Mouse (Mus musculus) midbrain, embryonic 14.5 days (tissue): ENCODE results near the gene Chdh. TPM values are rescaled to one million over a fixed set of nuclear protein-coding genes. Genes with fewer than 3 reads are reported as not detected.

Source experiments
- ATAC-seq: fragments of 200-750 bp; cut with Nextera tagmentation; 2 replicates; pipeline ENCODE4 v1.8.0; 2017; ENCODE audit warnings: moderate number of reproducible peaks, moderate library complexity; ENCODE audit not compliant: low FRiP score, low TSS enrichment
- DNase-seq: peaks from one replicate; pipeline ENCODE4 v3.0.0-alpha.2; 2015
- H3K27ac ChIP-seq: fragments of 300-500 bp; sonication (generic); replicated peaks from 2 replicates; pipeline ENCODE4 v1.5.1; 2014; ENCODE audit warnings: mild to moderate bottlenecking, low read depth, low read length, moderate library complexity
- H3K27me3 ChIP-seq: fragments of 300-500 bp; sonication (generic); 2 replicates; pipeline ENCODE4 v1.6.1; 2014; ENCODE audit warnings: low read length, control low read depth, mixed read lengths; ENCODE audit not compliant: control insufficient read depth, insufficient read depth
- H3K36me3 ChIP-seq: fragments of 300-500 bp; sonication (generic); 2 replicates; pipeline ENCODE4 v1.6.1; 2014; ENCODE audit warnings: low read length, control low read depth; ENCODE audit not compliant: control insufficient read depth, insufficient read depth
- H3K4me1 ChIP-seq: fragments of 300-500 bp; sonication (generic); 2 replicates; pipeline ENCODE4 v1.6.1; 2014; ENCODE audit warnings: mild to moderate bottlenecking, antibody characterized with exemption, low read length, control low read depth; ENCODE audit not compliant: control insufficient read depth, insufficient read depth
- H3K4me2 ChIP-seq: fragments of 300-500 bp; sonication (generic); 2 replicates; pipeline ENCODE4 v1.6.1; 2014; ENCODE audit warnings: mild to moderate bottlenecking, low read length, moderate library complexity
- H3K4me3 ChIP-seq: fragments of 300-500 bp; sonication (generic); replicated peaks from 2 replicates; pipeline ENCODE4 v1.5.1; 2014; ENCODE audit warnings: low read depth, low read length
- H3K9ac ChIP-seq: fragments of 300-500 bp; sonication (generic); replicated peaks from 2 replicates; pipeline ENCODE4 v1.6.1; 2014; ENCODE audit warnings: mild to moderate bottlenecking, low read length, moderate library complexity
- H3K9me3 ChIP-seq: fragments of 300-500 bp; sonication (generic); 2 replicates; pipeline ENCODE4 v1.6.1; 2016; ENCODE audit warnings: low read length, control low read depth, mixed read lengths; ENCODE audit not compliant: control insufficient read depth
- WGBS: fragments of 180-500 bp; shearing (Covaris S2); extraction: QIAGEN DNeasy Blood & Tissue Kit; methylation state at CpG from one replicate; pipeline ENCODE4 v1.1.7; 2014; 5-methylcytosine and 5-hydroxymethylcytosine counted together
- polyA plus RNA-seq: library from polyadenylated mRNA; unstranded; fragments of >200 nt; fragmentation: Nextera tagmentation; extraction: Ambion mirVana; gene quantifications from 2 replicates; pipeline ENCODE4 v1.2.1, GENCODE M21; 2014

The Chdh gene
- polyA plus RNA-seq, 1 experiment from 2014 or later = 0.21 TPM

DNA sequence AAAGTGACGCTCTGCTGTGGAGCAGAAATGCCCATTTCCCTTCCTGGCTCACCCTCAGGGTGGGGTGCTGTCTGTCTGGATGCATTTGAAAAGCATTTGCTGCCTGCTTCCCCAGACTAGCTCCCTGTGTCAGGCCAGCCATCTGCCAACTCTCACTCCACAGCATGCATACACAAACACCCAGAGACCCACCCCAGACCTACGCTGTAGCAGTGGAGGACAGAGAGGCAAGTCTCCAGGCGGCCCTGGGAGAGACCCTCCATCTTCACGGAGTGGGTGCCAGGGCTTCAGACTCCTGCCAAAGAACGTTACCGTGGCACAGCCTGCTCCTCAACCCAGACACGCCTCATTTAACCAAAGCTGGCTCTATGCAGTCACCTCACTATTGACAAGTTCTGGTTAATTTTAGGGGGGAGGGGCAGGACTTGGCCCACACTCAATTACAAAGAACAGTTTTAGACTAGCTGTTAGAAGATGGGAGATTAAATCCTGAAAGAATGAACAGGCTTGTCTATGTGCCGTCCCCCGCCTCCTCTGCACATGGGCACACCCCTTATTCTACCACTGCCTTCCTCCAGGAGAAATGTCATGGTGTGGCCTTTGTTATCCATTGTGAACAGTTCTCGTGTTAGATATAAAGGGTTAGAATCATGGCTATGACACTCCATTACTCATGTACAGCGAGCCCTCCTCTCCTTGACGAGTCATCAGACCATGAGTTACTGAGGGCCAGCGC, 47.4 kb downstream of the Chdh start:
- no peak overlapping the region for H3K27ac ChIP-seq
- no peaks in the 10 kb centered on the region for H3K27me3 ChIP-seq
- peak; percentile 57 for DNase-seq
- no peak overlapping the region for H3K9ac ChIP-seq
- peak; percentile 68 for ATAC-seq
- H3K9me3 ChIP-seq = no peaks in the 10 kb centered on the region
- 54% methylated on average over 13 of the region's 13 CpGs for WGBS
- H3K4me3 ChIP-seq = no peak overlapping the region
- H3K4me2 ChIP-seq = no peak overlapping the region
- 0 out of 2 replicates have a peak, but pooled peaks cover 2% of the 10 kb centered on the region for H3K36me3 ChIP-seq
- H3K4me1 ChIP-seq = no peaks in the 10 kb centered on the region

DNA sequence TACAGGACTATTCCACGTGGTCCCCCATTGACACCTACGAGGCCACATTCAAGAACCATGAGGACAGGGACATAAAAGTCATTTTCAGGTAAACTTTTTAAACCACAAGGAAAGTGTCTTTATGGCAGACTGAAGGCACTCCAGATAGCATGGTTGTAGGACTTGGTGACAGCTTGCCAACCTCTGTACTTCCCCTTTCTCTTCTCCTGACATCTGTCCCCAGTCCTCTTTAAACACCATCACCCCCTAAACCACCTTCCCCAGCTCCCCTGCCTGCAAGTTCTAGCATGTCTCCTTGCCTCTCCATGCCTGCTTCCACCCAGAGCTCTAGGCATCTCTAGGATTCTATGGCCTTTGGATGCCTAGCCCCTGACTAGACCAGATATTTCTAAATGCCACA, 56.0 kb downstream of the Chdh start:
- 80% methylated on average over 2 of the region's 2 CpGs for WGBS
- H3K27me3 ChIP-seq = no peaks in the 10 kb centered on the region

DNA sequence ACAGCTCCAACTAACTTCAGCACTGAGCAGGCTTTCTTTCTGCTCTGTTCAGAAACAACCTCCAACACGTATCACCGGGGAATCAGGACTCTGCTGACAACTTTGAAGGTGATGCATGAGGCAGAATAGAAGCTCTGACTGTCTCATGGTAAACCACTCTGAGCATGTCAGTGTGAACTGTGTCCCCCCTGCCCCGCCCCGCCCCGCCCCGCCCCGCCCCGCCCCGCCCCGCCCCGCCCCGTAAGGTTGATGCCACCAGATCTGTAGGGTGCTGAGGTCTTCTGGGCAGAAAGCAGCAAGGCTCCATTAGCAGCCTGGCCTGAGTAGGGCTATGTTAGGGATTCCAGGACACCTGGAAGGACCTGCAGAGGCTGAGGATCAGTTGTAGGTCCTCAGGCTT, 57.9 kb downstream of the Chdh start:
- Histone ChIP-seq H3K27ac (no peak overlapping the region), H3K4me3 (no peak overlapping the region), H3K36me3 (no peaks in the 10 kb centered on the region), H3K9me3 (no peaks in the 10 kb centered on the region), H3K9ac (no peak overlapping the region), H3K27me3 (no peaks in the 10 kb centered on the region), H3K4me2 (no peak overlapping the region), H3K4me1 (no peaks in the 10 kb centered on the region)
- ATAC-seq = no peak
- DNase-seq = no peak
- 87% methylated on average over 12 of the region's 12 CpGs for WGBS

More for the DNA sequence above, 56.0 kb downstream of the Chdh start:
- DNase-seq (no peak), ATAC-seq (no peak)
- Histone ChIP-seq H3K36me3 (no peaks in the 10 kb centered on the region), H3K9ac (no peak overlapping the region), H3K4me1 (no peaks in the 10 kb centered on the region), H3K4me3 (no peak overlapping the region), H3K27ac (no peak overlapping the region), H3K9me3 (no peaks in the 10 kb centered on the region), H3K4me2 (no peak overlapping the region)

DNA sequence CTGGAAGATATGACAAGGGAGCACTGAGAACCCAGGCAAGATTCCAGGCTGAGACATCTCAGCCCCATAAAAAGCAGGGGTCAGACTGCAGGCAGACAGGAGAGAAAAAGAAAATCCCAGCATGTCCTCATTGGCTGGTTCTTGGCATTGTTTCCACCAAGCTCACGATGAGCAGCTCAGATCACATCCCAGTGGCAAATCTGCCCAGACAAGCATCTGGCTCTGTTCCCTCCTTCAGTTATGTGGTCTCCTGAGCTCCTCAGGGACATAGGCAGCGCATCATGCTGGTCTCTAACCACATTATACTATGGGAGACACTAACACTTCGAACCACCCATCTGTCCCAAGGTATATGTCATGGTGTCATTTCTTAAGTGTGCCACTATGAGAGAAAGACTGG, 59.7 kb downstream of the Chdh start:
- H3K27ac ChIP-seq = no peak overlapping the region
- peaks cover 8% of the 10 kb centered on the region; the same call in 1 of the 2 replicates for H3K36me3 ChIP-seq

DNA sequence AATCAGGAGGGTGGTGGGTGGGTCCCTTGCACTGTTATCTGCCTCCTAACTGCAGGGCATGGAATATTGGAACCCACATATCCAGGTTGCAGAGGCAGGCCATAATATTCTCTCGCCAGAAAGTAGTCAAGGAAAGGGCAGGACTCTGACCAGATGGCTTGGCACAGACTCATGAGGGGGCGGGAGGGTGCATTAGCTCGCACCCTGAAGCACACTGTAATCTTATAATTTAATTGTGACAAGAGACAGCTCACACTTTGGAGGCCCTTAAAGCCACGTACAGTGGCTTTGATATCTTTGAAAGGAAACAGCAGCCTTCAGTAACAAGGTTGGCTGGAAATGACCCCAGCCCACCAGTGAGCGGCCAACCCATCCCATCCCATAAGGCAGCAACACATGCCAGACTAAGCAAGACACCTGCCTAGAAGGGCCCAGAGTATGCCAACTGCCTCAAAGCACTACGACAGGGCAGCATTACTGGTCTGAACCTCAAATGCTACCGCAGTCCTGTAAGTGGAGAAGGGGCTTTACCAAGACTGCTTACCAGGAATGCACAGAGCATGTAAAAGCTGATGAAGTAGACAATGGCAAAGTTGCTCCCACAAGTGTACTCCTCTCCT, 66.6 kb downstream of the Chdh start:
- H3K4me3 ChIP-seq = no peak overlapping the region
- DNase-seq (no peak), ATAC-seq (no peak)
- no peak overlapping the region for H3K27ac ChIP-seq
- H3K9ac ChIP-seq = no peak overlapping the region
- no peak overlapping the region for H3K4me2 ChIP-seq
- peaks cover 18% of the 10 kb centered on the region; the same call in 1 of the 2 replicates for H3K36me3 ChIP-seq
- 86% methylated on average over 7 of the region's 7 CpGs for WGBS
- no peaks in the 10 kb centered on the region for H3K4me1 ChIP-seq
- no peaks in the 10 kb centered on the region for H3K9me3 ChIP-seq
- H3K27me3 ChIP-seq = no peaks in the 10 kb centered on the region

More for the DNA sequence above, 59.7 kb downstream of the Chdh start:
- Histone ChIP-seq H3K9me3 (no peaks in the 10 kb centered on the region), H3K4me3 (no peak overlapping the region), H3K4me1 (no peaks in the 10 kb centered on the region), H3K9ac (no peak overlapping the region), H3K27me3 (no peaks in the 10 kb centered on the region), H3K4me2 (no peak overlapping the region)
- no peak for DNase-seq
- ATAC-seq = no peak
- WGBS = 65% methylated on average over 3 of the region's 3 CpGs

DNA sequence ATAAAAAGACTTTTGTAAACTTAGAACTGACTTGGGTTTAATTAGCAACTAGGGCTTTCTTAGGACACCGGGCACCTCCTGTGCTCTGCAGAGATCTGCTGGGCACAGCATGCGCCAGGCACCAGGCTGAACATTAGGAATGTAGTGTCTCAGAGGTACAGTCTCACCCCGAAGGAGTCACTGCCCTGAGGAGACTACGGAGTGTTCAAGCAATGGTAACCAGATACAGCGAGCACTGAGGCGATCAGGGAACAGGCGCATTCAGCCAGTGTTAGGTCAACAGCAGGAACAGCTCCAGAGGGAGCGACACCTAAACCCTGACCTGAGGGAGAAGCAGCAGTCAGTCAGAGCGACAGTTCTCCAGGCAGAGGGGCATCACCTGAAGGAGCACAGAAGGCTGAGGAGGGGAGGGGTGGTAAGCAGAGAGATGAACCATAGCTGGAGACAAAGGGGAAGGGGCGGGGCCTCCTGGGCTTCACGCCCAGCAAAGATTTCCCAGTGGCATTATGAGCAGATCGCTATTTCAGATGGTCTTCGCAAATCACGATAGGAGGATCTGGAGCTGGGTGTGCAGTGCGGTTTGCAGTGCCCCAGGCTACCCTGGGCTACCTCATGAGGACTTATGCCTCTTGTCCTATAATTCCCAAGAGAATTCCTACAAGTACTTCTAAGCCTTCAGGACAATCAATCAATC, 69.4 kb downstream of the Chdh start:
- no peak overlapping the region for H3K27ac ChIP-seq
- 81% methylated on average over 15 of the region's 15 CpGs for WGBS
- H3K27me3 ChIP-seq = no peaks in the 10 kb centered on the region
- H3K4me1 ChIP-seq = no peaks in the 10 kb centered on the region
- DNase-seq (no peak), ATAC-seq (no peak)
- no peak overlapping the region for H3K9ac ChIP-seq
- H3K9me3 ChIP-seq = no peaks in the 10 kb centered on the region
- no peak overlapping the region for H3K4me2 ChIP-seq
- H3K36me3 ChIP-seq = peaks cover 9% of the 10 kb centered on the region; the same call in 1 of the 2 replicates
- H3K4me3 ChIP-seq = no peak overlapping the region

DNA sequence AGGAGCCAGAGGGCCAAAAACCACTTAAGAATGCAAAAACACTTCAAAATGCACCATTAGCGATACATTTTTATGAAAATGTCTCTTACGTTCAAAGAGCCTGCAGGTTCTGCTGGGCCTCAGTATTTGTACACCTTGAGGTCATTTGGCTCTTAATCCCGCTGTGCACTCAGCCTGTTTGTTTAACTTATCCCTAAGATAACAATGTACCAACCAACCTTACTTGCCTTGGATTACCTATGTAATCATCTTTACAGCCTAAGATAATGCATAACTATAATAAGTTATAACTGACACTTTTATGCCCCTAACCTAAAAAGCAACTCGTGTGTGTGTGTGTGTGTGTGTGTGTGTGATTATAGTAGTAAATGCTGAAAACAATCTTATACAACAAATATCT, 70.9 kb downstream of the Chdh start:
- Histone ChIP-seq H3K9me3 (no peaks in the 10 kb centered on the region), H3K4me3 (no peak overlapping the region), H3K4me1 (no peaks in the 10 kb centered on the region), H3K36me3 (peaks cover 9% of the 10 kb centered on the region; the same call in 1 of the 2 replicates), H3K9ac (no peak overlapping the region), H3K27ac (no peak overlapping the region), H3K4me2 (no peak overlapping the region), H3K27me3 (no peaks in the 10 kb centered on the region)
- ATAC-seq (no peak), DNase-seq (no peak)
- WGBS = 81% methylated on average over 4 of the region's 4 CpGs
